Mouse (Mus musculus) splenic B cell, adult 2 months (primary cell): Measurements from ENCODE around the gene Gm49355.
A peak's percentile ranks its signal among the peaks of the same experiment; 100 is the strongest.
"Not testable (repeated sequence)": the region's sequence is repeated elsewhere in the genome, so short reads cannot be mapped to it uniquely, and the experiment has no call there.

Experiments used
- DNase-seq: peaks from one replicate; pipeline ENCODE4 v3.0.0-alpha.2; 2011; ENCODE audit warnings: low read depth, low spot score
- H3K27me3 ChIP-seq: 2 replicates; pipeline ENCODE4 v1.6.1; 2012; ENCODE audit warnings: mild to moderate bottlenecking, low read length, moderate library complexity, mixed read lengths; ENCODE audit not compliant: control insufficient read depth, poor library complexity, insufficient read depth, severe bottlenecking
- H3K36me3 ChIP-seq: 2 replicates; pipeline ENCODE4 v1.6.1; 2012; ENCODE audit warnings: mild to moderate bottlenecking, low read length, moderate library complexity, mixed read lengths; ENCODE audit not compliant: control insufficient read depth, poor library complexity, insufficient read depth, severe bottlenecking

Gene Gm49355

GRCm38 (mm10) chr14:12283641-12284040 is at the start of gene Gm49355:
Gene Gm49355, plus strand, starts transcription at chr14:12283976.
- H3K27me3 ChIP-seq = no peaks in the 10 kb centered on the region
- H3K36me3 ChIP-seq = no peaks in the 10 kb centered on the region
- no peak for DNase-seq

- DNase-seq = no peak
- H3K27me3 ChIP-seq = no peaks in the 10 kb centered on the region
- H3K36me3 ChIP-seq = no peaks in the 10 kb centered on the region
These were observed 40.0 kb upstream of the Gm49355 start for GRCm38 (mm10) chr14:12243726-12244125.

GRCm38 (mm10) chr14:12276031-12276430 is 7.7 kb upstream of the Gm49355 start:
- no peak for DNase-seq
- no peaks in the 10 kb centered on the region for H3K36me3 ChIP-seq
- H3K27me3 ChIP-seq = no peaks in the 10 kb centered on the region; the same call in 1 of the 2 replicates

GRCm38 (mm10) chr14:12284141-12284912 is 551 bp downstream of the Gm49355 start, which contains the start of gene 3830406C13Rik:
Gene 3830406C13Rik, plus strand, starts transcription at chr14:12284173.
- DNase-seq = peak; percentile 84
- Histone ChIP-seq H3K27me3 (no peaks in the 10 kb centered on the region), H3K36me3 (no peaks in the 10 kb centered on the region)

- not testable (repeated sequence) for H3K36me3 ChIP-seq, DNase-seq, H3K27me3 ChIP-seq
These were observed 6.0 kb downstream of the Gm49355 start for GRCm38 (mm10) chr14:12289747-12290146.

- DNase-seq = no peak
- Histone ChIP-seq H3K36me3 (no peaks in the 10 kb centered on the region; the same call in 1 of the 2 replicates), H3K27me3 (no peaks in the 10 kb centered on the region)
These were observed 12.6 kb downstream of the Gm49355 start for GRCm38 (mm10) chr14:12296391-12296790.

- Histone ChIP-seq H3K36me3 (no peaks in the 10 kb centered on the region; the same call in 1 of the 2 replicates), H3K27me3 (no peaks in the 10 kb centered on the region)
- no peak for DNase-seq
These were observed 15.4 kb downstream of the Gm49355 start for GRCm38 (mm10) chr14:12299171-12299570.

GRCm38 (mm10) chr14:12299654-12300053 is 15.9 kb downstream of the Gm49355 start:
- DNase-seq = no peak
- Histone ChIP-seq H3K27me3 (no peaks in the 10 kb centered on the region), H3K36me3 (no peaks in the 10 kb centered on the region; the same call in 1 of the 2 replicates)

GRCm38 (mm10) chr14:12300275-12300674 is 16.5 kb downstream of the Gm49355 start:
- DNase-seq = no peak
- Histone ChIP-seq H3K36me3 (no peaks in the 10 kb centered on the region; the same call in 1 of the 2 replicates), H3K27me3 (no peaks in the 10 kb centered on the region)

- no peak for DNase-seq
- Histone ChIP-seq H3K27me3 (no peaks in the 10 kb centered on the region), H3K36me3 (no peaks in the 10 kb centered on the region; the same call in 1 of the 2 replicates)
These were observed 16.9 kb downstream of the Gm49355 start for GRCm38 (mm10) chr14:12300677-12301076.

GRCm38 (mm10) chr14:12303106-12303505 is 19.3 kb downstream of the Gm49355 start:
- DNase-seq = no peak
- H3K27me3 ChIP-seq = no peaks in the 10 kb centered on the region
- H3K36me3 ChIP-seq = no peaks in the 10 kb centered on the region; the same call in 1 of the 2 replicates

- no peak for DNase-seq
- H3K36me3 ChIP-seq = no peaks in the 10 kb centered on the region
- H3K27me3 ChIP-seq = no peaks in the 10 kb centered on the region
These were observed 49.8 kb downstream of the Gm49355 start for GRCm38 (mm10) chr14:12333622-12334021.

GRCm38 (mm10) chr14:12334925-12335324 is 51.1 kb downstream of the Gm49355 start:
- Histone ChIP-seq H3K27me3 (no peaks in the 10 kb centered on the region), H3K36me3 (no peaks in the 10 kb centered on the region)
- DNase-seq = no peak

GRCm38 (mm10) chr14:12337421-12337997 is 53.7 kb downstream of the Gm49355 start:
- no peak for DNase-seq
- no peaks in the 10 kb centered on the region for H3K36me3 ChIP-seq
- 0 out of 2 replicates have a peak, but pooled peaks cover 2% of the 10 kb centered on the region for H3K27me3 ChIP-seq
